Mouse (Mus musculus): ENCODE results near the gene Rps15. TPM values are rescaled to one million over a fixed set of nuclear protein-coding genes. Genes with fewer than 3 reads are reported as not detected.

The Rps15 gene
- polyA plus RNA-seq, 1 experiment from 2014 or later = 1,092 TPM

- H3K27ac ChIP-seq = no peak overlapping the region
- 25% methylated on average over 13 of the region's 13 CpGs for WGBS
Observed at GRCm38 (mm10) chr10:80343425-80343895, 51.2 kb downstream of the Rps15 start.

More at GRCm38 (mm10) chr10:80343425-80343895, 51.2 kb downstream of the Rps15 start:
- no peak for DNase-seq (ENCODE audit: low spot score)
- H3K36me3 ChIP-seq = 0 out of 2 replicates have a peak, but pooled peaks cover under 1% of the 10 kb centered on the region
- peaks cover 94% of the 10 kb centered on the region for H3K27me3 ChIP-seq (ENCODE audit: low read depth, poor library complexity, severe bottlenecking)
- H3K9me3 ChIP-seq (replicated peaks) = no peaks in the 10 kb centered on the region
- H3K4me3 ChIP-seq = peak overlapping the region; percentile 44
- peaks cover 54% of the 10 kb centered on the region for H3K4me1 ChIP-seq

Small RNA genes lying within 50 kb of the gene (microRNA-seq; reads per million reads assigned to microRNA genes)
- gene Mir6911 = not detected

Other genes starting within 250 kb of the Rps15 start
- 589 and 631 TPM in 2 replicates for gene Gpx4, start 245.3 kb upstream of the Rps15 start, polyA plus RNA-seq (2016; fragmentation: Nextera tagmentation; extraction: Ambion mirVana)
- gene Sbno2, start 186.9 kb upstream of the Rps15 start, polyA plus RNA-seq (2016; fragmentation: Nextera tagmentation; extraction: Ambion mirVana) = 17.1 and 18.4 TPM in 2 replicates
- 16.1 and 17.0 TPM in 2 replicates for gene Stk11, start 176.7 kb upstream of the Rps15 start, polyA plus RNA-seq (2016; fragmentation: Nextera tagmentation; extraction: Ambion mirVana)
- gene Atp5d, start 153.8 kb upstream of the Rps15 start, polyA plus RNA-seq (2016; fragmentation: Nextera tagmentation; extraction: Ambion mirVana) = 487 and 503 TPM in 2 replicates
- 3.3 and 4.7 TPM in 2 replicates for gene Cbarp, start 151.6 kb upstream of the Rps15 start, polyA plus RNA-seq (2016; fragmentation: Nextera tagmentation; extraction: Ambion mirVana)
- 26.2 and 27.1 TPM in 2 replicates for gene Midn, start 144.2 kb upstream of the Rps15 start, polyA plus RNA-seq (2016; fragmentation: Nextera tagmentation; extraction: Ambion mirVana)
- 90.7 and 129 TPM in 2 replicates for gene Cirbp, start 126.5 kb upstream of the Rps15 start, polyA plus RNA-seq (2016; fragmentation: Nextera tagmentation; extraction: Ambion mirVana)
- gene 1600002K03Rik, start 119.5 kb upstream of the Rps15 start, polyA plus RNA-seq (2016; fragmentation: Nextera tagmentation; extraction: Ambion mirVana) = 8.7 and 13.1 TPM in 2 replicates
- gene Efna2, start 113.0 kb upstream of the Rps15 start, polyA plus RNA-seq (2016; fragmentation: Nextera tagmentation; extraction: Ambion mirVana) = 63.1 and 66.8 TPM in 2 replicates
- gene Mum1, start 66.0 kb upstream of the Rps15 start, polyA plus RNA-seq (2016; fragmentation: Nextera tagmentation; extraction: Ambion mirVana) = 122 and 128 TPM in 2 replicates
- gene Ndufs7, start 43.3 kb upstream of the Rps15 start, polyA plus RNA-seq (2016; fragmentation: Nextera tagmentation; extraction: Ambion mirVana) = 311 and 345 TPM in 2 replicates
- 14.4 and 18.4 TPM in 2 replicates for gene Gamt, start 31.4 kb upstream of the Rps15 start, polyA plus RNA-seq (2016; fragmentation: Nextera tagmentation; extraction: Ambion mirVana)
- gene Dazap1, start 31.0 kb upstream of the Rps15 start, polyA plus RNA-seq (2016; fragmentation: Nextera tagmentation; extraction: Ambion mirVana) = 61.2 and 66.2 TPM in 2 replicates
- 0.90 and 2.9 TPM in 2 replicates for gene Apc2, start 3.5 kb downstream of the Rps15 start, polyA plus RNA-seq (2016; fragmentation: Nextera tagmentation; extraction: Ambion mirVana)
- 58.2 and 60.9 TPM in 2 replicates for gene 2310011J03Rik, start 28.1 kb downstream of the Rps15 start, polyA plus RNA-seq (2016; fragmentation: Nextera tagmentation; extraction: Ambion mirVana)
- gene Pcsk4, start 37.0 kb downstream of the Rps15 start, polyA plus RNA-seq (2016; fragmentation: Nextera tagmentation; extraction: Ambion mirVana) = 6.1 and 6.3 TPM in 2 replicates
- gene Reep6, start 37.5 kb downstream of the Rps15 start, polyA plus RNA-seq (2016; fragmentation: Nextera tagmentation; extraction: Ambion mirVana) = 5.4 and 6.6 TPM in 2 replicates
- gene Adamtsl5, start 56.0 kb downstream of the Rps15 start, polyA plus RNA-seq (2016; fragmentation: Nextera tagmentation; extraction: Ambion mirVana) = 0.39 and 0.48 TPM in 2 replicates
- 0.31 and 0.48 TPM in 2 replicates for gene Plk5, start 64.0 kb downstream of the Rps15 start, polyA plus RNA-seq (2016; fragmentation: Nextera tagmentation; extraction: Ambion mirVana)
- gene Mex3d, start 95.2 kb downstream of the Rps15 start, polyA plus RNA-seq (2016; fragmentation: Nextera tagmentation; extraction: Ambion mirVana) = 7.2 and 7.5 TPM in 2 replicates
- gene Mbd3, start 107.1 kb downstream of the Rps15 start, polyA plus RNA-seq (2016; fragmentation: Nextera tagmentation; extraction: Ambion mirVana) = 453 and 469 TPM in 2 replicates
- gene Uqcr11, start 114.4 kb downstream of the Rps15 start, polyA plus RNA-seq (2016; fragmentation: Nextera tagmentation; extraction: Ambion mirVana) = 651 and 677 TPM in 2 replicates
- 260 and 283 TPM in 2 replicates for gene Tcf3, start 141.2 kb downstream of the Rps15 start, polyA plus RNA-seq (2016; fragmentation: Nextera tagmentation; extraction: Ambion mirVana)
- gene Onecut3, start 202.4 kb downstream of the Rps15 start, polyA plus RNA-seq (2016; fragmentation: Nextera tagmentation; extraction: Ambion mirVana) = not detected in 2 replicates
- 0.26 and 0.53 TPM in 2 replicates for gene Atp8b3, start 246.7 kb downstream of the Rps15 start, polyA plus RNA-seq (2016; fragmentation: Nextera tagmentation; extraction: Ambion mirVana)